Mouse (Mus musculus) lung, adult 2 months (tissue): Measurements from ENCODE around the gene Car4.

Experiments used
- CTCF ChIP-seq: fragments of 200-500 bp; IDR thresholded peaks from 2 replicates; pipeline ENCODE4 v1.5.1; 2011; ENCODE audit warnings: mild to moderate bottlenecking, low read length, control low read depth; ENCODE audit not compliant: insufficient read depth
- POLR2A ChIP-seq: fragments of 200-500 bp; IDR thresholded peaks from 2 replicates; pipeline ENCODE4 v1.6.1; 2011; ENCODE audit warnings: low read depth, mild to moderate bottlenecking, control low read depth, low read length, borderline replicate concordance; ENCODE audit errors: extremely low read depth

DNA sequence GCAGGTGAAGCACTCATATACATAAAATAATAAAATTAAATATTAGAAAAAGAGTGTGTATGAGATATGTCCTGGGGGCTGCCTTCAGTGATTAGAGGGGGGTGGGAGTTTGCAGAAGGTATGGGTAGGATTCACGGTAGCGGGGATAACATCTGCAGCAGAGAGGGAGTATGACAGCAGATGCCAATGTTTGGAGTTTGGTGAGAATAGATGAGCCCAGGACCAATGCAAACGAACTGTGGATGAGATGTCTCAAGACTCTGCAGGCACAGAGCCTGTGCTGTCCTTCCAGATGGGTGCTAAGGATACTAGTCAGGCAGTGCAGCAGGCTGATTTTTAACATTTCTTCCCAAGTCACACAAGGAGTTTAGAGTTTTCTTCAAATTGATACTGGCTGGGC lies 19.1 kb downstream of the Car4 start:
- TF ChIP-seq CTCF (no peak), POLR2A (no peak)
